Mouse (Mus musculus): Measurements from ENCODE around the gene Abhd14b. TPM values are rescaled to one million over a fixed set of nuclear protein-coding genes. Genes with fewer than 3 reads are reported as not detected.
"Not testable (repeated sequence)": the region's sequence is repeated elsewhere in the genome, so short reads cannot be mapped to it uniquely, and the experiment has no call there.

Abhd14b gene
- polyA plus RNA-seq, 2 experiments from 2014 or later = 19.4 to 21.2 TPM

DNA sequence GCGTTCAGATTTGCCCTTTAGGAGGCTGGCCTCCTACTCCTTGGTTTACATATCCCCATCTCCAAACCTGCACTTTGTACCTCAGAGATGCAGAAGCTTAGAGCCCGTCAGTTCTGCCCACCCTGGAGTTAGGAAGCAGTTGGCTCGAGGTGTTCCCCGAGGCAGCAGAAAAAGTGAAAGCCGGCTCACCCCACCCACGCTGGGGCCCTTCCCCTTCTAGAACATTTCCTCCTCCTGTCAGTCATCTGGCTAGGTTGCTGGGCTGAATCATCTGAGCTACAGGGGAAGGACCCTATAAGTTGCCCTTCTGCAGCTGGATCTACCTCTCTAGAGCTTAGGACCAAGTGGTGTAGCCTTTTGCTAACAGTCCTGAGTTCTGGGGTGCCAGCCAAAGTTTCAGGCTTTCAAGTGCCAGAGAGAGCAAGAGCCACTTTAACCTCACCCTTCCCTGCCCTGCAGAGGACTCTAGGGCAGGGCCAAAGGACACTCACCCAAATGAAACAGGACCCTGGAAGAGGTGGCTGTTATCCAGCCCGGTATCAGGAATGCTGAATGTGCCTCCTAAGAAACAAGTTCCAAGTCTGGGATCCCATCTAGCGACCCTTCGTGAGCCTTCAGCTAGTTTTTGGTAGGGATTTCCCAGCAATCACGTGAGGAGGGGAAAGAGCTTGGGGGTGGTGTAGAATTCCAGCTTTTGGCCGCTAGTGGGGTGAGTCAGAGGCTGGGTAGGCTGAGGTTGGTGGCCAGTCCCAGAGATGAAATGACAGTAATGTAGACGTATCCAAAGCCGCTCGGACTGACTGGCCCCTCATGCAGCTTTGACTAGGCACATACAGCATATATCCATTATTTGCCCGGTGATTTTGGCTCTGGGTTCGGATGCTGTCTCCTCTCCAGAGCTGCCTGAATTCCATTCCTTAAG, 29.0 kb downstream of the Abhd14b start:
- peak; percentile 40 for ATAC-seq

DNA sequence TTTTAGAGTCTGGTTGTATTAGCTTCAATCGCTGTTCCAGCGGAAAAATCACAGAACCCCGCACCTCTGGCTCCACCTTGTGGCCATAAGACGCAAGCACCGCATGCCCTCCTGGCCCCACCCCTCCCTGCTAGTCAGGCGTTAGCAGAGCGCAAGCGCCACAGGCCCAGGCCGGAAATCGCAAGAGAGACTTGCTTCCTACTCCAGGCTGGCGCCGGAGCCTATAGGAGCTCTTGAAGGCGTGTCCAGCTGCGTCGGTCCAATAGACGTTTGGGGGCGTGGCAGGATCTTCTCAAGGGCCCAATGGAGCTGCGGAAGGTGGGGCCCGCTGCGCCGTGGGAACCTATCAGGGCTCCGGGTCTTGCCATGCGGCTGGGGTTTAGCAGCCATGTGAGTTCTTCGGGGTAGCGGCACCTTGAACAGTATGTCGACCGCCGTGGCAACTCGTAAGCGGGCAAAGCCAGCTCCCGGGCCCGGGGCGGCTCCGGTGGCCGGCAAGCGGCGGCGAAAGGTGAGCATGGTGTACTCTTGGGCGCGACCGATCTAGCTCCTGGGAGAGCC, 29.7 kb downstream of the Abhd14b start, which contains the start of gene Parp3:
TSS of gene Parp3 (minus strand) at position 26 of the 561 bp plus-strand sequence.
- ATAC-seq = peak; percentile 96

DNA sequence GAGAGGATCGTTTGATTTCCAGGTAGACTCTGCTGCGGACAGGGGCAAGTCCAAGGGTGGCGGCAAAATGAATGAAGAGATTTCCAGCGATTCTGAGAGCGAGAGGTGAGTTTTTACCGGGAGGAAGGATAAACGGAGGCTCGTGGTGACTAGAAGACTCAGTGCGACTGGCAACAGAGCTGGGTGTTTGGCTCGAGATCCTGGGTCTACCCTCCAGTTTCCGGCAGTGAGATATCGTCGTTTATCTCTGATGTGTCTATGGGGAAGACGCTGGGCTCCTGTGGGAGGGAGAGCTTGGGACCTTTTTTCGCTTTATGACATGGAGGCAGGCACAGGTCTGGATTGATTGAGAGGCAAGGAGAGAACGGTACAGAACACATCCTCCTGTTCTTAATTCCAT, 30.4 kb downstream of the Abhd14b start:
- no peak for ATAC-seq

DNA sequence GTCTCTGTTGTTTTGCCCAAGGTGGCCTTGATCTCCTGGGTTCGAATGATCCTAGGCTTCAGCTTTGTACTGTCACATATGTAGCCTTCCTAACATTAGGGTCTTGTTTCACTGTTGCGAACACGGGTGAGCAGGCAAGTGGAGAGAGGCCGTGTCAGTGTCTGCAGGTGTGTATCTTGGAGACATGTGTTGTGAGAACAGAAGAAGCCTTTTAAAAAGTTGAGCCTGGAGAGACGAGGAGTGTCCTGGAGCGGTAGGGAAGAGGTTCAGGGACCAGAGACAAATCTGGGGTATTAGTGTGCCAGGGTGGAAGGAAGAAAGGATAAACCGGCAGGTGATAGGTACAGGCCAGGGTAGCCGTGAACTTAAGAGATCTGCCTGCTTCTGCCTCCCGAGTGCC, 30.8 kb downstream of the Abhd14b start:
- no peak for ATAC-seq

DNA sequence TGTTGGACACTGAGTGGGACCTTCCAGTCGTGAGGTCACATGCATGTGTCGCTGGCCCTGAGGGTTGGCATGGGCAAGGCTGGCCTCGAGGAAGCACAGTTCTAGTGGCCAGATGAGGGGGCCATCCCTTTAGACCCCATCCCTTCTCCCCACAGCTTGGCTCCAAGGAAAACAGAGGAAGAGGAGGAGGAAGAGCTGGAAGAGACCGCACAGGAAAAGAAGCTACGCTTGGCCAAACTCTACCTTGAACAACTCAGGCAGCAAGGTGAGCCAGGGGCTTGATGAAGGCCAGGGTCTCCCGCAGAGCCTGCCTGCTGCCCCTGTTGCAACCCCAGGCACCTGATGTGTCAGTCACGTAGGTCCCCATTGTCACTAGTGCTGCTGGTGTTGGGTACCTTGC, 33.3 kb downstream of the Abhd14b start:
- ATAC-seq = no peak

DNA sequence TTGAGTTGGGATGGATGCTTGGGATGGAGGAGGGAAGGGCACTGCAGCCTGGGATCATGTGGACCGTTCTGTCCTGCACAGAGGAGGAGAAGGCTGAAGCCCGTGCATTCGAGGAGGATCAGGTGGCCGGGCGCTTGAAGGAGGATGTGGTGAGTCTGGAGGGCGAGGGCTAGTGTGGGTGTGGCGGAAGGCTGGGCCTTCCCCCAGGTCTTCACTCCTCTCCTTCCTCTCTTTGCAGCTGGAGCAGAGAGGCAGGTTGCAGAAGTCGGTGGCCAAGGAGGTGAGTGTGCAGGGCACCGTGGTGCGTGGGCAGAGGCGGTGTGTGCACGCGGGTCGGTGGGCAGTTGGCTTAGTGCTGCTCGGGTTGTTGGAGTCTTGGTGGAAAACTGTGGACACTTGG, 33.8 kb downstream of the Abhd14b start:
- ATAC-seq = no peak

DNA sequence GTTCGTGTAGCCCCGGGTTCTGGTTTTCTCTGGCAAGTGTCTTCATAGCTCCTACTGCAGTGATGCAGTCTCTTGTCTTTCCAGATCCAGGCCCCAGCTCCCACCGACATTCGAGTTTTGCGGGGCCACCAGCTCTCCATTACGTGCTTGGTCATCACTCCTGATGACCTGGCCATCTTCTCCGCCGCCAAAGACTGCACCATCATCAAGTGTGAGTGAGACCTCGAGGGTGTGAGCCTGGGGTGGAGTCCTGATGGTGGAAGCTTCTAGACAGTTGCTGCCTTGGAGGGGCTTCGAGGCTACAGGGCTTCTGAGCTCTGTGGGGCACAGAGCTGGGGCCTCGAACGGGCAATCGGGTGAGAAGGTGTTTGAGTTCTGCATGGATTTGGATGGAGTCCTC, 34.4 kb downstream of the Abhd14b start:
- no peak for ATAC-seq

DNA sequence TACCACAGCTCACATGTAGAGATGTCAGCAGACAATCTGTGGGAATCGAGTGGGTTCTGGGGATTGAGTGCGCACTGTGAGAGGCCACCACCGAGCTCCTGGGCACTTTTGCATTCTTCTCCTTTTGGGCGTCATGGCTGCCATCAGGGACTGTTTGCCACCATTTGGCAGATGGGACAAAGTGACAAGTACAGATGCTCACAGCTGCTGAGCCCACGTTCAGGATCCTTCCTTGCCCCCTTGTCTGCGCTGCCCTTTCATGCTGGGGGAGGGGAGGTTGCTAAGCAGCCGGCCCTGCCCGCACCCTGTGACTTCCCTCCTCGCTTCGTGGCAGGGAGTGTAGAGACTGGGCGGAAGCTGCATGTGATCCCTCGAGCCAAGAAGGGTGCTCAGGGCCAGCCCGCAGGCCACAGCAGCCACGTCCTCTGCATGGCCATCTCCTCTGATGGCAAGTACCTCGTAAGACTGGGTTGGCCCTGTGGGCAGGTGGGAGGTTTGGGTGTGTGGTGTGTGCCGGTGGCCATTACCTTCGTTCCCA, 35.4 kb downstream of the Abhd14b start:
- ATAC-seq = no peak

DNA sequence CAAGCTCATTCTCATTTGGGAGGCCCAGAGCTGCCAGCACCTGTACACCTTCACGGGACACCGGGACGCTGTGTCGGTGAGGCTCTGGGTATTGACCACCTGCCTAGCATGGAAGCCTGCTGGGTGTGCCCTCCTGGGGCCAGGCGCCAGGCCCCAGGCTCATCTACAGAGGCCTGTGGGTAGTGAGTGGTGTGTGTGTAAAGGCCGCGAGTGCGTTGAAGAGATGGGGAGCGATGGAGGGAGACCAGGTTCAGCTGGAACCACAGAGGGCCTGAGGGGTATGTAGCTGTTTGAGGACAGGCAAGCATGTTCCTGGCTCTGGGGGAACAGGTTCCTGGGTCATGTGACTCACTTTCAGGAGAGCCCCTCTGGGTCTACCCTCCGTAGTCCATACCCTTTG, 35.9 kb downstream of the Abhd14b start:
- no peak for ATAC-seq

DNA sequence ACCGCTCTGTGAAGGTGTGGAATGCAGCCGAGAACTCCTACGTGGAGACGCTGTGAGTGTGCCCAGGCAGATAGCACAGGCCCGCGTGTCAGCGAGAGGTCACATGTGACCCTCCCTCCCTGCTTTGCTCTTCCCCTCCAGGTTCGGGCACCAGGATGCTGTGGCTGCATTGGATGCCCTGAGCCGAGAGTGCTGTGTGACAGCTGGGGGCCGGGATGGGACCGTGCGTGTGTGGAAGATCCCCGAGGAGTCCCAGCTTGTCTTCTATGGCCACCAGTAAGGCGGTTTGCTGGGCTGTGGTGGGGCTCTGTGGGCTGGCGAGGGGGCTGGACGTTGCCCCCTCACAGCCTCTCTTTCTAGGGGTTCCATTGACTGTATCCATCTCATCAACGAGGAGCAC, 36.3 kb downstream of the Abhd14b start:
- ATAC-seq = no peak

DNA sequence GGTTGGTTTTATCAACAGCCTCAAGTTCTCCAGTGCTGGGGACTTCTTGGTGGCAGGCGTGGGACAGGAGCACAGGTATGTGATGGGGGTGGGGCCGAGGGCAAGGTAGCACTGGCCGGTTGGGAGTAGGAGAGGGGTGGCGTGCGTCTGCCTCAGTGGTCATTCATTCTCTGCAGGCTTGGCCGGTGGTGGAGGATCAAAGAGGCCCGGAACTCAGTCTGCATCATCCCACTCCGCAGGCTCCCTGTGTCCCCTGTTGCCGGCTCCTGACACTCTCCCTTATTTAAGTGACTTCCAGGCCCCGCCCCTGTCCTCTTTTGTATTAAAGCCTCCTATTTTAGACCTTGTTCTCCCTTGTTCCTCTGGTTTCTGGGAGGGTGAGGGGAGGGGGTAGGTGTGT, 37.8 kb downstream of the Abhd14b start:
- ATAC-seq = no peak

DNA sequence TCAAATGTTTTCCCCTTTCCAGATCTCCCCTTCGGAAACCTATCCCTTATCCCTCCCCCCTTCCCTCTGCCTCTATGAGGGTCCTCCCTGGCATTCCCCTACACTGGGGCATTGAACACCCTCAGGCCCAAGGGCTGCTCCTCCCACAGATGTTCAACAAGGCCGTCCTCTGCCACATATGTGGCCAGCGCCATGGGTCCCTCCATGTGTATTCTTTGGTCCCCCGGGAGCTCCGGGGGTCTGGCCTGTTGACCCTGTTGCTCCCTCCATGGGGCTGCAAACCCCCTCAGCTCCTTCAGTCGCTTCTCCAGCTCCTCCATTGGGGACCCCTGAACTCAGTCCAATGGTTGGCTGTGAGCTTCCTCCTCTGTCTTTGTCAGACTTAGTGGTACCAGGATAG, 40.3 kb downstream of the Abhd14b start:
- not testable (repeated sequence) for ATAC-seq

DNA sequence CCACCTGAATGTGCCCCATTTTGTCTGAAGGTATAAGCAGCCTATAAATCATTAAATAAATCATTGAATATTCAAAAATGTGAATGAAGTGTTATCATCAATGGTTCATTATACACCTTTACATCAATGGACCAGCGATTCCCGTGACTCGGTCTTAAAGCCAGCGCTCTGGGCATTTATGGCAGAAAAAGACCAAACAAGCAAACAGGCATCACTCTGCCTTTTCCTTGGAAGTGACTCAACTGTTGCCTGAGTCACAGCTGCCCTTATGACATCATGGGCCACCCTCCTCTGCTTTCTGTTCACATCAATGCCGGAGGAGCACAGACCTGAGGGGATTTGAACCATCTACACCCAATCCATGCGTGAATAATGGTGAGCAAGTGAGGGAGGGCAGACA, 52.4 kb downstream of the Abhd14b start, which contains the start of gene Iqcf1:
TSS of gene Iqcf1 (plus strand) at position 301 of the 400 bp plus-strand sequence.
- no peak for ATAC-seq

DNA sequence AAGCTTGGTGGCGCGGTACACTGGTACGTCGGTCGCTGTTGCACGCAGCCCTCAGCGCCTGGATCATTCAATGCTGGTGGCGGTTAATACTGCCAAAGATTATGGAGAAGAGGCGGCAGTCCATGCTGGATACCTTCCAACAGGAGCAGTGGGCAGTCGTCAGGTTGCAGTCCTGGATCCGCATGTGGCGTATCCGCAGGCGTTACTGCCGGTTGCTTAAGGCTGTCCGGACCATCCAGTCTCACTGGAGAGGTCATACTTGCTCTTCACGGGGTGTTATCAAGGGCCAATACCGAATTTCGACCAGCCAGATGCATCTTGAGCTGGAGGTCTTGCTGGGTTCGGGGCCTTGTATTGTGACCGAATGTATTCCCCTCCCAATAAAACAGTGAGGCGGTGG, 54.6 kb downstream of the Abhd14b start:
- no peak for ATAC-seq

Other genes with a start within 250 kb of the Abhd14b start
- 10 to 100 TPM; 19.8 to 24.0 TPM for gene Ppm1m, start 247.7 kb upstream of the Abhd14b start, polyA plus RNA-seq (2017; shearing (Covaris generic))
- gene Twf2, start 244.4 kb upstream of the Abhd14b start, polyA plus RNA-seq (2017; shearing (Covaris generic)) = 100 to 1,000 TPM; 151 to 174 TPM
- not detected for gene Tlr9, start 224.9 kb upstream of the Abhd14b start, polyA plus RNA-seq (2017; shearing (Covaris generic))
- gene Alas1, start 198.8 kb upstream of the Abhd14b start, polyA plus RNA-seq (2017; shearing (Covaris generic)) = 10 to 100 TPM; 43.4 to 74.4 TPM
- 1 to 10 TPM; 2.3 to 8.0 TPM for gene Poc1a, start 166.4 kb upstream of the Abhd14b start, polyA plus RNA-seq (2017; shearing (Covaris generic))
- gene Dusp7, start 78.8 kb upstream of the Abhd14b start, polyA plus RNA-seq (2017; shearing (Covaris generic)) = 10 to 100 TPM; 16.2 to 21.1 TPM
- 1,000 to 10,000 TPM; 1,164 to 1,338 TPM for gene Rpl29, start 18.0 kb upstream of the Abhd14b start, polyA plus RNA-seq (2017; shearing (Covaris generic))
- gene Acy1, start 9.1 kb upstream of the Abhd14b start, polyA plus RNA-seq (2017; shearing (Covaris generic)) = 10 to 100 TPM; 11.6 to 12.2 TPM
- 10 to 100 TPM; 10.5 to 24.2 TPM for gene Abhd14a, start 219 bp downstream of the Abhd14b start, polyA plus RNA-seq (2017; shearing (Covaris generic))
- 1 to 10 TPM; 2.9 to 3.1 TPM for gene Pcbp4, start 5.8 kb downstream of the Abhd14b start, polyA plus RNA-seq (2017; shearing (Covaris generic))
- gene Gpr62, start 18.5 kb downstream of the Abhd14b start, polyA plus RNA-seq (2017; shearing (Covaris generic)) = not detected
- gene Rrp9, start 28.5 kb downstream of the Abhd14b start, polyA plus RNA-seq (2017; shearing (Covaris generic)) = 10 to 100 TPM; 35.4 to 37.4 TPM
- gene Parp3, start 29.5 kb downstream of the Abhd14b start, polyA plus RNA-seq (2017; shearing (Covaris generic)) = 10 to 100 TPM; 52.6 to 68.5 TPM
- not detected for gene Iqcf1, start 52.5 kb downstream of the Abhd14b start, polyA plus RNA-seq (2017; shearing (Covaris generic))
- not detected for gene Iqcf5, start 67.1 kb downstream of the Abhd14b start, polyA plus RNA-seq (2017; shearing (Covaris generic))
- gene Iqcf3, start 114.2 kb downstream of the Abhd14b start, polyA plus RNA-seq (2017; shearing (Covaris generic)) = not detected
- gene Iqcf4, start 123.5 kb downstream of the Abhd14b start, polyA plus RNA-seq (2017; shearing (Covaris generic)) = not detected
- not detected for gene Iqcf6, start 179.1 kb downstream of the Abhd14b start, polyA plus RNA-seq (2017; shearing (Covaris generic))
- not detected for gene Grm2, start 208.6 kb downstream of the Abhd14b start, polyA plus RNA-seq (2017; shearing (Covaris generic))
- 10 to 100 TPM; 40.7 to 62.0 TPM for gene Tex264, start 238.5 kb downstream of the Abhd14b start, polyA plus RNA-seq (2017; shearing (Covaris generic))

All from CD4-positive, CD25-positive, alpha-beta regulatory T cell, adult 4 months (primary cell).